Mouse (Mus musculus): ENCODE results near the gene Ergic2. TPM values are rescaled to one million over a fixed set of nuclear protein-coding genes. Genes with fewer than 3 reads are reported as not detected.
"Not testable (repeated sequence)": the region's sequence is repeated elsewhere in the genome, so short reads cannot be mapped to it uniquely, and the experiment has no call there.

The Ergic2 gene
- total and polyA plus RNA-seq, 3 experiments = 31.4 to 61.0 (median 60.0) TPM

- intact Hi-C loops (cut with DNase I) = no loop called here
- no peak overlapping the region for H3K27ac ChIP-seq
- 36% methylated on average over 3 of the region's 3 CpGs for WGBS
These were observed 39.3 kb downstream of the Ergic2 start for GRCm38 (mm10) chr6:148172904-148173303.

DNA sequence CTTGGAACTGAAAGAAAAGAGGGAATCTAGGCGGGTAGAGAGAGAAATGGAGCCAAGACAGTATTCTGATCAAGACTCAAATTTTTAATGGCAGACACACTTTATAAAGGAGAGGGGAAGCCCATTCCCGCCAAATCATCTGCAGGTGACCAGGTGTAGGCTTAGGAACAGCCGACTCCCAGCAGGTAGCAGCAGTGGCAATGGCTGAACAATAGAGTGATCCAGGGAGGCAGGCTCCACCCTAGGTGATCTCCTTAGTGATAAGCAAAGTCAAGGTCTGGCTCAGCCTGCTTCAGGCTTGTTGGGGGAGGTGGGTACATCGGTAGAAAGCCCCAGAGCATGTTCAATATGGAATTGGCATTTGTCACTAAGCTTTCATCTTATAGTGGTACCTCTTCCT lies 59.9 kb downstream of the Ergic2 start:
- H3K9ac ChIP-seq (ENCODE audit: low read depth, low read length); DNase-seq; H3K27me3 ChIP-seq (ENCODE audit: control insufficient read depth, insufficient read depth, low read length); H3K79me2 ChIP-seq (replicated peaks; ENCODE audit: control insufficient read depth, insufficient read depth, low read length); H3K4me3 ChIP-seq; H3K27ac ChIP-seq; H3K4me1 ChIP-seq (ENCODE audit: control insufficient read depth, insufficient read depth, low read length); intact Hi-C loops (cut with DNase I); H3K36me3 ChIP-seq (ENCODE audit: control insufficient read depth, insufficient read depth, low read length): not testable (repeated sequence)
- WGBS = 53% methylated on average over 4 of the region's 4 CpGs

More at GRCm38 (mm10) chr6:148172904-148173303, 39.3 kb downstream of the Ergic2 start:
- Histone ChIP-seq H3K36me3 (ENCODE audit: control insufficient read depth, insufficient read depth, low read length) (no peaks in the 10 kb centered on the region), H3K79me2 (replicated peaks; ENCODE audit: control insufficient read depth, insufficient read depth, low read length) (no peaks in the 10 kb centered on the region), H3K4me1 (ENCODE audit: control insufficient read depth, insufficient read depth, low read length) (peaks cover 1% of the 10 kb centered on the region), H3K9ac (ENCODE audit: low read depth, low read length) (no peak overlapping the region), H3K4me3 (no peak overlapping the region), H3K27me3 (ENCODE audit: control insufficient read depth, insufficient read depth, low read length) (no peaks in the 10 kb centered on the region)
- DNase-seq = no peak
- TF ChIP-seq CTCF (IDR thresholded peaks at IDR 0.05) (no peak), EP300 (IDR thresholded peaks at IDR 0.05; ENCODE audit: insufficient read depth, low read depth, low read length) (no peak), POLR2A (IDR thresholded peaks at IDR 0.05; ENCODE audit: insufficient read depth, low read depth, low read length) (no peak)

DNA sequence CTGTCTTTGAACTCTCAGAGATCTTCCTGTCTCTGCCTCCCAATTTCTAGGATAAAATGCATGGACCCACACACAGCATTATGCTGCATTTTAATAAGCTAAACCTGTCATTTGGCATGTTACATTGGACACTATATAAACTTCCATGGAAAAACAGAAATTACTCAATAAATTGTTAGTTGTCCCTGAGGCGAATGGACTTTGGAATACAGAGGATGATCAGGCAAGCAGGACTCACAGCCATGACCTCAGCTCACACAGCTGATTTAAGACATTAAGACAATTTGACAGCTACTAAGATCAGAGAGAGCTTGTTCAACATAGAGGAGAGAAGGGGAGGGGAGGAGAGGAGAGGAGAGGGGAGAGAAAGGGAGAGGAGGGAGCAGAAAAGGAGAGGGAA lies 69.8 kb downstream of the Ergic2 start:
- intact Hi-C loops (cut with DNase I) = no loop called here
- 91% methylated on average over 1 of the region's 1 CpGs for WGBS

DNA sequence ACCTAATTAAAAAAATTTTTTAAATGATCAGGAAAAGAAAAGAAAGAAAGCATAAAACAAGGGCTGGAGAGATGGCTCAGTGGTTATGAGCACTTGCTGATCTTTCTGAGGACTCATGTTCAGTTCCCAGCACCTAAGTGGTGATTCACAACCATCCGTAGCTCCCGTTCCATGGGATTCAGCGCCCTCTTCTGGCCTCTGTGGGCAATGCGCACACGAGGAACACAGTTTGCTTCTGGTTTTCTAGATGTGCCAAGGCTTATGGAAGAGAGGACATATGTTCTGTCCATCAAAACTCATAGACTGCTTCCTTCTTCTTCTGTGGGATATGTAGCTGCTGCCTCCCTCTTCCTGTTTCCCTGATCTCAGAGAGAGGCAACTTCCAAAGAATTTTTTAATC lies 70.3 kb downstream of the Ergic2 start:
- H3K27me3 ChIP-seq (ENCODE audit: control insufficient read depth, insufficient read depth, low read length) = no peaks in the 10 kb centered on the region
- no peaks in the 10 kb centered on the region for H3K4me1 ChIP-seq (ENCODE audit: control insufficient read depth, insufficient read depth, low read length)
- WGBS = 77% methylated on average over 5 of the region's 5 CpGs
- intact Hi-C loops (cut with DNase I) = no loop called here
- no peak for DNase-seq
- H3K79me2 ChIP-seq (replicated peaks; ENCODE audit: control insufficient read depth, insufficient read depth, low read length) = no peaks in the 10 kb centered on the region
- H3K9ac ChIP-seq (ENCODE audit: low read depth, low read length) = no peak overlapping the region
- no peaks in the 10 kb centered on the region for H3K36me3 ChIP-seq (ENCODE audit: control insufficient read depth, insufficient read depth, low read length)
- TF ChIP-seq POLR2A (IDR thresholded peaks at IDR 0.05; ENCODE audit: insufficient read depth, low read depth, low read length) (no peak), EP300 (IDR thresholded peaks at IDR 0.05; ENCODE audit: insufficient read depth, low read depth, low read length) (no peak), CTCF (IDR thresholded peaks at IDR 0.05) (no peak)
- no peak overlapping the region for H3K4me3 ChIP-seq
- no peak overlapping the region for H3K27ac ChIP-seq

More for the DNA sequence above, 69.8 kb downstream of the Ergic2 start:
- H3K27me3 ChIP-seq (ENCODE audit: control insufficient read depth, insufficient read depth, low read length) = no peaks in the 10 kb centered on the region
- no peak for DNase-seq
- no peak overlapping the region for H3K27ac ChIP-seq
- H3K36me3 ChIP-seq (ENCODE audit: control insufficient read depth, insufficient read depth, low read length) = no peaks in the 10 kb centered on the region
- no peaks in the 10 kb centered on the region for H3K79me2 ChIP-seq (replicated peaks; ENCODE audit: control insufficient read depth, insufficient read depth, low read length)
- TF ChIP-seq CTCF (IDR thresholded peaks at IDR 0.05) = no peak
- TF ChIP-seq EP300 (IDR thresholded peaks at IDR 0.05; ENCODE audit: insufficient read depth, low read depth, low read length) = no peak
- TF ChIP-seq POLR2A (IDR thresholded peaks at IDR 0.05; ENCODE audit: insufficient read depth, low read depth, low read length) = no peak
- no peak overlapping the region for H3K4me3 ChIP-seq
- no peaks in the 10 kb centered on the region for H3K4me1 ChIP-seq (ENCODE audit: control insufficient read depth, insufficient read depth, low read length)
- H3K9ac ChIP-seq (ENCODE audit: low read depth, low read length) = no peak overlapping the region

DNA sequence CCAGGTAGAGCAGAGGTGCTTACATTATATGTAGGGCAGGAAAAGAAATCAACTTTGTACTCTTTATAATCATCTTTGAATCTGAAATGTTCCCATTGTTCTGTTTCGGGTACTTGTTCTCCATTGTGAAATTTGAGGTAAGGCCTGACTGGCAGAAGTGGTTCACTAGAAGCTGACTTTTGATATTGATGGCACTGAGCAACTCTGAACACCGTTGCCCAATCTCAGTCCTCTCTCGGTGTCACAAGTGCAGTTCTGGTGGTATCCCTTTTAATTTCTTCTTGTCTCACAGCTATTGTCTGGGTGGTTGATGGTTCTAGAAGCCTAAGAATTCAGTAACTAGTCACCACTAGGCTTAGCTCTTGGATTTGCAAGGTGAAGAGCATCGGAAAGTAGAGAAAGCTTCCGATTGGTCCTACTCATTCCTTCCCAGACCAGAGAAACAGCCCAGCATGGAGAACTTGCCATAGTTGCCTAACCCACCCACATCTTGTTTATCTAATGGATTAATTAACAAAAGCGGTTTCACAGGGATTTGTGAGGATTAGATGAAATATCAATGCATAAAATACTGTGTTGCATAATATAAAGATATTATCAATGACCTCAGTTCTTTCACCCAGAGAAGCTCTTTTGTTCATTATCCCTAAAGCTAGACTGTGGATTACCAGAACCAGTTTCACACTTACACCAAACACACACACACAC lies 72.7 kb downstream of the Ergic2 start:
- Histone ChIP-seq H3K9ac (ENCODE audit: low read depth, low read length) (no peak overlapping the region), H3K79me2 (replicated peaks; ENCODE audit: control insufficient read depth, insufficient read depth, low read length) (no peaks in the 10 kb centered on the region), H3K27ac (no peak overlapping the region), H3K36me3 (ENCODE audit: control insufficient read depth, insufficient read depth, low read length) (no peaks in the 10 kb centered on the region), H3K4me1 (ENCODE audit: control insufficient read depth, insufficient read depth, low read length) (no peaks in the 10 kb centered on the region), H3K4me3 (no peak overlapping the region), H3K27me3 (ENCODE audit: control insufficient read depth, insufficient read depth, low read length) (no peaks in the 10 kb centered on the region)
- DNase-seq = no peak
- TF ChIP-seq EP300 (IDR thresholded peaks at IDR 0.05; ENCODE audit: insufficient read depth, low read depth, low read length) (no peak), POLR2A (IDR thresholded peaks at IDR 0.05; ENCODE audit: insufficient read depth, low read depth, low read length) (no peak), CTCF (IDR thresholded peaks at IDR 0.05) (no peak)
- 79% methylated on average over 6 of the region's 6 CpGs for WGBS
- intact Hi-C loops (cut with DNase I) = loop anchor here (10.0 kb wide), 1 partner anchor 135 kb away; no protein-coding TSS in a partner anchor

DNA sequence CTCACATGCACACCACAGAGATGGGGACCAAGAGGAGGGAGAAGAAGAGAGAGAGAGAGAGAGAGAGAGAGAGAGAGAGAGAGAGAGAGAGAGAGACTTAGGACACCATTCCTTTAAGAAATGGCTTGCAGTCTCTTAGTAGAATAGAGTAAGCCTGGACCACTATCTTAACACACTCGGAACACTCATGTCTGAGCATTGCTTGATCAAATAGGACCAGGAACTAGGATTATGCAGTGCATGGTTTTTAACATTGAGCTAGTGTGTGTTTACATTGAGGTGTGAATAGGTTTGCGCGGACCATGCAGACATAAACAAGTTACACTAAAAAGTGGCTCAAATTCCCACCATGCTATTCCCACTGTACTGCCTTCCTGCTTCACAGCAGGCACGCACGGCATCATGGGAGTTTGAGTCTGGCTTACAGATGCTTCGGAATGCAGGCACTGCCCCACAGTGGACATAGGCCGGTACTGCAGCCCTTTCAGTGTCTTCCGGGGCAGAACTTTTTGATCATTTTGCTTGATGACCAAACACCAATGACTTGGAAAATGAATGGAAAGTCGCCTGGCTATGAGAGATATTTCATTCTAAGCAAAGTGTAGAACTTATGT lies 76.3 kb downstream of the Ergic2 start:
- no peak overlapping the region for H3K27ac ChIP-seq
- H3K4me1 ChIP-seq (ENCODE audit: control insufficient read depth, insufficient read depth, low read length) = no peaks in the 10 kb centered on the region
- peak; percentile 53 to 68 for DNase-seq
- H3K79me2 ChIP-seq (replicated peaks; ENCODE audit: control insufficient read depth, insufficient read depth, low read length) = no peaks in the 10 kb centered on the region
- H3K36me3 ChIP-seq (ENCODE audit: control insufficient read depth, insufficient read depth, low read length) = no peaks in the 10 kb centered on the region
- TF ChIP-seq EP300 (IDR thresholded peaks at IDR 0.05; ENCODE audit: insufficient read depth, low read depth, low read length) (no peak), CTCF (IDR thresholded peaks at IDR 0.05) (peak; percentile 87)
- no peaks in the 10 kb centered on the region for H3K27me3 ChIP-seq (ENCODE audit: control insufficient read depth, insufficient read depth, low read length)
- WGBS = 27% methylated on average over 9 of the region's 9 CpGs
- H3K9ac ChIP-seq (ENCODE audit: low read depth, low read length) = no peak overlapping the region
- intact Hi-C loops (cut with DNase I) = loop anchor here (10.0 kb wide), 1 partner anchor 131 kb away; no protein-coding TSS in a partner anchor
- no peak overlapping the region for H3K4me3 ChIP-seq
